Mouse (Mus musculus): ENCODE results near the gene Ptprk. TPM values are rescaled to one million over a fixed set of nuclear protein-coding genes. Genes with fewer than 3 reads are reported as not detected.

Ptprk gene
- polyA plus RNA-seq, 1 experiment: 0.16 TPM

DNA sequence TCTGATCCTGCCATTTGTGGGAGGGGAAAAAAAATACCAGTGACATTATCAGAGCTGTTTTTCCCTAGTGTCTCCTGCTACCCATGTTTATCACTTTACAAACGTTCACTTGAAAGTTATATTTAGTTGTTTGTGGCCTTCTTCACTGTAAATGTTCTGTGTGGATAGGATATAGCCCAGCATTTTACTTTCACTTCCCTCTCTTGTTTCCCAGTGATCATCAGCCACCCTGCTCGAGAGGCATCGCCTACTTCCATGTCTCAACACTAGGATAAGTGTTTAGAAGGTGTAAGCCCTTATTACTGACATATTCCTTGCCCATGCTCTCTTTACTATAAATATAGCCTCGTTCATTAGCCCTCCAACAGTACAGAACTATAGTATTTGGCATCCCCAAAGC lies 466.0 kb downstream of the Ptprk start:
- H3K4me1 ChIP-seq: peaks cover 26% of the 10 kb centered on the region
- peaks cover 4% of the 10 kb centered on the region for H3K36me3 ChIP-seq (replicated peaks; ENCODE audit: low read length)
- H3K27me3 ChIP-seq (replicated peaks): no peaks in the 10 kb centered on the region
- H3K4me3 ChIP-seq (replicated peaks): peak overlapping the region; percentile 80
- H3K9me3 ChIP-seq: peaks cover under 1% of the 10 kb centered on the region; the same call in 1 of the 2 replicates
- TF ChIP-seq GATA1 (IDR thresholded peaks at IDR 0.05; ENCODE audit: borderline replicate concordance, low read length) (no peak), FLI1 (IDR thresholded peaks at IDR 0.05; ENCODE audit: low read length) (no peak)

DNA sequence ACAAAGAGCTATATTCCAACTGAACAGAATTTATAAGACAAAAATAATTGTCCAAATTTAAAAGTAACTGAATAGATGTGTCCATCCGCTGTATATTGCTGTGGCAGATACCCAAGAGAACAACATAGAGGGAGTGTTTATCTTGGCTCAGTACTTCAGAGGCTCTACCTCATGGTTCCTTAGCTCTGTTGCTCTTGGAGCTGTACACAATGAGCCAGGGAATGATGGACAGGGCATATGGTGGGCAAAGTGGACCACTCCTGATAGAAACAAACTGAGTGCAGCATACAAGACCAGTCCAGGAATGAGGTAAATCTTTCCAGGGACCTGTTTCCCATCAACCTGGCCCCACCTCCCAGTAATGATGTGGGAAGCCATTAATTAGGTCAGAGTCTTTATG lies 468.1 kb downstream of the Ptprk start:
- Histone ChIP-seq H3K27me3 (replicated peaks) (no peaks in the 10 kb centered on the region), H3K9me3 (no peaks in the 10 kb centered on the region), H3K36me3 (replicated peaks; ENCODE audit: low read length) (no peaks in the 10 kb centered on the region), H3K4me3 (replicated peaks) (no peak overlapping the region), H3K4me1 (peaks cover 26% of the 10 kb centered on the region)
- TF ChIP-seq GATA1 (IDR thresholded peaks at IDR 0.05; ENCODE audit: borderline replicate concordance, low read length): no peak
- no peak for TF ChIP-seq FLI1 (IDR thresholded peaks at IDR 0.05; ENCODE audit: low read length)

DNA sequence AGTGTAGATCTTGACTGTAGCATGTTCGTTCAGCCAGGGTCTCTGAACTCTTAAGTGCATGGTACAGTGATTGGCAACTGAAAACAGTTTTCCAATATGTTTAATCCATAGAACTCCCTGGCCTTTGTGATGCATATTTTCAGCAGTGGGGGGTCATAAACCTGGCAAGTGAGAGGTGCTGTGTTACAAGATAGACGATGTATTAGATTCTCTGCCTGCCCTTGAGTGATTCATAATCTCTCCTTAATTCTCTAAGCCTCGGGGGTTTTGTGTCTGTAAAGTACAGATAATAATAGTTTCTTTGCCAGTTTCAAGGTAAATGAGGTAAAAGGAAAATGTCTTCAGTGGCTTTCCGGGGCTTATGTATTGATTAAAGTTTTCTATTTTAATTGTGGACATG lies 475.9 kb downstream of the Ptprk start:
- Histone ChIP-seq H3K4me1 (peaks cover 26% of the 10 kb centered on the region), H3K27me3 (replicated peaks) (no peaks in the 10 kb centered on the region), H3K9me3 (no peaks in the 10 kb centered on the region), H3K4me3 (replicated peaks) (no peak overlapping the region), H3K36me3 (replicated peaks; ENCODE audit: low read length) (no peaks in the 10 kb centered on the region)
- TF ChIP-seq FLI1 (IDR thresholded peaks at IDR 0.05; ENCODE audit: low read length) (no peak), GATA1 (IDR thresholded peaks at IDR 0.05; ENCODE audit: borderline replicate concordance, low read length) (no peak)

DNA sequence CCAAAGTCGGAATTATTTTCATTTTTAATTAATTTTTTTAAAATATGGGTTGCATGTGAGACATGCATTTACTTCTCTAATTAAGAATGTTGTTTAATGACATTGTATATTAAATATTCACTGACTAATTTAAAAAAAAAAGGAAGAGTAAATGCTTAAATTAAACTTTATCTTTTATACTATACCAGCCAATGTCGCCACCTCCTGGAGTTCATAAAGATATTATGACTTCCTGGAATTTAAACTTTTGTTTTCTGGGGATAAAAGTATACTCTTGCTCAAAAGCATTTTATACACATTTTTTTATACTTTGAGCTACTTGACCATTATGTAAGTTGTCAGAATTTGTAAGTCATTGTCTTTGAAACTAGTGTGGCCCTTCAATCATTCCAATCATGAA lies 477.4 kb downstream of the Ptprk start:
- no peaks in the 10 kb centered on the region for H3K9me3 ChIP-seq
- H3K27me3 ChIP-seq (replicated peaks): no peaks in the 10 kb centered on the region
- no peaks in the 10 kb centered on the region for H3K36me3 ChIP-seq (replicated peaks; ENCODE audit: low read length)
- TF ChIP-seq GATA1 (IDR thresholded peaks at IDR 0.05; ENCODE audit: borderline replicate concordance, low read length) (no peak), FLI1 (IDR thresholded peaks at IDR 0.05; ENCODE audit: low read length) (no peak)
- H3K4me1 ChIP-seq: peaks cover 29% of the 10 kb centered on the region
- no peak overlapping the region for H3K4me3 ChIP-seq (replicated peaks)

DNA sequence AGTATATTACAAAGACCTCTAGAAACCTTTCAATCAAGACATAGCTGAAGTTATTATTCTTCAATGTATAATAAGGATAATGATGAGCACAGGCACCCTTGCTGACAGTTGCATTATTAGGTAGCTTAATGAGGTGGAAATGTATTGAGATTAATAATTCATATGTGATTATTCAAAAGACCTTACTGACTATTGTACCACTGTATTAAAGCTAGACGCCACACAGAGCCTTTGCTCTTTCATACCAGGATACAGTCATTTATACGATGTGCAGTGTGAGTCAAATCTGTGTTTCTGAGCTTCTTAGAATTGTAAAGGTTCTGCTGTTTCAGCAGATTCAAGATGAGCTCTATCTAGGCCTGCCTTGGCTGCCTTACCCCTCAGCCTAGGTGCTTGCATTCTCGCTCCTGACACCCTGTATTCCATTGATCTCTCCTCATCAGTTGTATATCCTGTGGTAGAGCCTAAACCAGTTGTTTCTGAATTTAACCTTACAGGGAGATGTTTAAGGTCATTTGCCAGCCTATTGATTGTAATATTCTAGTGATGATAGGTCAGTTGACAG lies 489.6 kb downstream of the Ptprk start:
- Histone ChIP-seq H3K4me1 (peaks cover 29% of the 10 kb centered on the region), H3K4me3 (replicated peaks) (no peak overlapping the region), H3K36me3 (replicated peaks; ENCODE audit: low read length) (no peaks in the 10 kb centered on the region), H3K27me3 (replicated peaks) (no peaks in the 10 kb centered on the region), H3K9me3 (no peaks in the 10 kb centered on the region)
- no peak for TF ChIP-seq FLI1 (IDR thresholded peaks at IDR 0.05; ENCODE audit: low read length)
- TF ChIP-seq GATA1 (IDR thresholded peaks at IDR 0.05; ENCODE audit: borderline replicate concordance, low read length): no peak

DNA sequence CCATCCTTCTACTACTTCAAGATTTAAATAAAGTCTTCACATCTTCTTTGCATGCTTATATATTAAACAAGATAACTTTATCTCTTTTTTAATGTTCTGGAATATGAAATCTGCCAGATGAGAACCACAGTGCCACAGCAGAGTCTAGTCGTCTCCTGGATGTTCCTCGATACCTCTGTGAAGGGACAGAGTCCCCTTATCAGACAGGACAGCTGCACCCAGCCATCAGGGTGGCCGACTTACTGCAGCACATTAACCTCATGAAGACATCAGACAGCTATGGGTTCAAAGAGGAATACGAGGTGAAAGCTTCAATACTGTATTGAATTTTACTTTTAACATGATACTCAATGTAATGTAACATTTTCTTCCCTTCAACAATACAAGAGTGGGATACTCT lies 491.8 kb downstream of the Ptprk start:
- Histone ChIP-seq H3K9me3 (no peaks in the 10 kb centered on the region), H3K27me3 (replicated peaks) (no peaks in the 10 kb centered on the region), H3K4me1 (peaks cover 29% of the 10 kb centered on the region), H3K4me3 (replicated peaks) (no peak overlapping the region), H3K36me3 (replicated peaks; ENCODE audit: low read length) (no peaks in the 10 kb centered on the region)
- TF ChIP-seq FLI1 (IDR thresholded peaks at IDR 0.05; ENCODE audit: low read length): no peak
- no peak for TF ChIP-seq GATA1 (IDR thresholded peaks at IDR 0.05; ENCODE audit: borderline replicate concordance, low read length)

DNA sequence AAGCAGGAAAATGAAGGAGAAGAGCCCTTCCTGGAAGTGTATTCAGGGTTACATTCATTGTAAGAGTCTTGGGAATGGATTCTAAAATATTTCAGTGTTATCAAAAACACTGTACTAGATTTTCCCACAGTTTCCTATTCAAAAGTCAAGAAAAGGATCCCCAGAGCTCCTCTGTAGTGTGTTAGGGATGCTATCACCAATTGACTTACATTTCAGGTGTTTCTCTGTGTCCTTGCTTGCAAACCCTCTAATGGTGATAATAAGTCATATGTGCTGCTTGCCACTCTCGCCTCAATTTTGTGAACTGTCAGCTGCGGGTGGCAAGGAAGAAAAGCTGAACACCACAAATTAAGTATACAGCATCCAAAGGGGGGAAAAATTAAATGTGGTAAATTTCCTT lies 492.2 kb downstream of the Ptprk start:
- no peak overlapping the region for H3K4me3 ChIP-seq (replicated peaks)
- no peak for TF ChIP-seq GATA1 (IDR thresholded peaks at IDR 0.05; ENCODE audit: borderline replicate concordance, low read length)
- no peak for TF ChIP-seq FLI1 (IDR thresholded peaks at IDR 0.05; ENCODE audit: low read length)
- no peaks in the 10 kb centered on the region for H3K27me3 ChIP-seq (replicated peaks)
- H3K36me3 ChIP-seq (replicated peaks; ENCODE audit: low read length): no peaks in the 10 kb centered on the region
- H3K9me3 ChIP-seq: no peaks in the 10 kb centered on the region
- H3K4me1 ChIP-seq: peaks cover 29% of the 10 kb centered on the region

DNA sequence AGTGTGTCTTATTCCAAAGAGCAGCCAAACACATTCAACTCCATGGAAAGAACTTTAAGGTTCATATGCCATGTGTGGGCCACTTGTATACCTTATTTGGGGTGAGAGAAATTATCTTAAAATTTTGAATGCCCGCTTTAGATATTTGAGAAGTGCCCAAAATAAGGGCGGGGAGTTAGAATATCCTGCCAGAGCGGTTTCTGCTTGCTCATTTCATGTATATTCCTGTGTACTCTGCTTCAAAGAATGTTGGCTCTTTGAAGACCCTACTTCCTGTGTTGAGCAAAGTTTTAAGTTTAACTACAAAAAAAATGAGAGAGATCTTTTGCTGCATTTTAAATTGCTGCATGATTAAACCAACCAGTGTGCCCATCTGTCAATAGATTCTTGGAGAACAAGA lies 492.8 kb downstream of the Ptprk start:
- no peaks in the 10 kb centered on the region for H3K9me3 ChIP-seq
- H3K4me1 ChIP-seq: peaks cover 29% of the 10 kb centered on the region
- no peak overlapping the region for H3K4me3 ChIP-seq (replicated peaks)
- no peaks in the 10 kb centered on the region for H3K27me3 ChIP-seq (replicated peaks)
- TF ChIP-seq GATA1 (IDR thresholded peaks at IDR 0.05; ENCODE audit: borderline replicate concordance, low read length): no peak
- no peak for TF ChIP-seq FLI1 (IDR thresholded peaks at IDR 0.05; ENCODE audit: low read length)
- no peaks in the 10 kb centered on the region for H3K36me3 ChIP-seq (replicated peaks; ENCODE audit: low read length)

DNA sequence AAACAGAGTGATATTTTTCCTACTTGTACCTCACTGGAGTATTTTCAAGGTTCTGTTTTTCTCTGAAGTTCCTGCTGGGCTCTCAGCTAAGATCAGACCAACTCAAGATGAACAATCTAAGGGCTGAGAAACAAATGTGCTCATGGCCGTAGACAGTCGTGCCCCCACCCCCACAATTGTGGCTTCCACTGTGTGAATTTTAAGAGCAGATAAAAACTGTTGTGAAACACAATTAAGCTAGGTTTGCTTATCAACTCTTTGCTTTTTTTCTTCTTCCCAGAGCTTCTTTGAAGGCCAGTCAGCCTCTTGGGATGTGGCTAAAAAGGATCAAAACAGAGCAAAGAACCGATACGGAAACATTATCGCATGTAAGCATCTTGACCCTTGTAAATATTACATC lies 493.4 kb downstream of the Ptprk start:
- H3K4me3 ChIP-seq (replicated peaks): no peak overlapping the region
- no peaks in the 10 kb centered on the region for H3K27me3 ChIP-seq (replicated peaks)
- TF ChIP-seq GATA1 (IDR thresholded peaks at IDR 0.05; ENCODE audit: borderline replicate concordance, low read length) (no peak), FLI1 (IDR thresholded peaks at IDR 0.05; ENCODE audit: low read length) (no peak)

DNA sequence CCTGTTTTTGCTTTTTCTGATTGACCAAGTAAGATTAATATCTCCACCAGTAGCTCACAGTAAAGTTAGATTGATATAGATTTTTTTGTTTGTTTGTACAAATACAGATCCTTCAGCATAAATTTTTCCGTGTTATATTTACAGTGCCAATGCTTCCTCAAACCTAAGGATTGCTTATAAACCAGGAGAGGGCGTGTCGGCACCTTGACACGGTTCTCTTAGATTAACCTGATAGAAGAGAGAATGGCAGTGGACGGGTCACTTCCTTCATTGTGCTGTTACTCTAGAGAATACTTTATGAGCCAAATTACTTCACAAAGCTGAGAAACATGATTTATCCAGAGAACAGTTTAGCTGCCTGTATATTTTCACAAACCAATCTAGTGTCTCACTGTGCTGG lies 505.0 kb downstream of the Ptprk start:
- Histone ChIP-seq H3K27me3 (replicated peaks) (no peaks in the 10 kb centered on the region), H3K36me3 (replicated peaks; ENCODE audit: low read length) (peaks cover 4% of the 10 kb centered on the region), H3K4me1 (no peaks in the 10 kb centered on the region), H3K4me3 (replicated peaks) (no peak overlapping the region), H3K9me3 (peaks cover 4% of the 10 kb centered on the region; the same call in 1 of the 2 replicates)
- TF ChIP-seq GATA1 (IDR thresholded peaks at IDR 0.05; ENCODE audit: borderline replicate concordance, low read length): no peak
- TF ChIP-seq FLI1 (IDR thresholded peaks at IDR 0.05; ENCODE audit: low read length): no peak

More for the DNA sequence above, 493.4 kb downstream of the Ptprk start:
- Histone ChIP-seq H3K36me3 (replicated peaks; ENCODE audit: low read length) (no peaks in the 10 kb centered on the region), H3K9me3 (no peaks in the 10 kb centered on the region), H3K4me1 (peaks cover 29% of the 10 kb centered on the region)

All from megakaryocyte, embryonic 14.5 days (primary cell).